Mouse (Mus musculus): ENCODE results near the gene Ran. TPM values are rescaled to one million over a fixed set of nuclear protein-coding genes. Genes with fewer than 3 reads are reported as not detected.
A peak's percentile ranks its signal among the peaks of the same experiment; 100 is the strongest.
"Not testable (repeated sequence)": the region's sequence is repeated elsewhere in the genome, so short reads cannot be mapped to it uniquely, and the experiment has no call there.

Ran gene
- 258 and 312 TPM in 2 replicates for total RNA-seq (2014; rRNA removed)
- 330 and 336 TPM in 2 replicates for polyA plus RNA-seq (2015; fragmentation: Nextera tagmentation; extraction: Ambion mirVana)

DNA sequence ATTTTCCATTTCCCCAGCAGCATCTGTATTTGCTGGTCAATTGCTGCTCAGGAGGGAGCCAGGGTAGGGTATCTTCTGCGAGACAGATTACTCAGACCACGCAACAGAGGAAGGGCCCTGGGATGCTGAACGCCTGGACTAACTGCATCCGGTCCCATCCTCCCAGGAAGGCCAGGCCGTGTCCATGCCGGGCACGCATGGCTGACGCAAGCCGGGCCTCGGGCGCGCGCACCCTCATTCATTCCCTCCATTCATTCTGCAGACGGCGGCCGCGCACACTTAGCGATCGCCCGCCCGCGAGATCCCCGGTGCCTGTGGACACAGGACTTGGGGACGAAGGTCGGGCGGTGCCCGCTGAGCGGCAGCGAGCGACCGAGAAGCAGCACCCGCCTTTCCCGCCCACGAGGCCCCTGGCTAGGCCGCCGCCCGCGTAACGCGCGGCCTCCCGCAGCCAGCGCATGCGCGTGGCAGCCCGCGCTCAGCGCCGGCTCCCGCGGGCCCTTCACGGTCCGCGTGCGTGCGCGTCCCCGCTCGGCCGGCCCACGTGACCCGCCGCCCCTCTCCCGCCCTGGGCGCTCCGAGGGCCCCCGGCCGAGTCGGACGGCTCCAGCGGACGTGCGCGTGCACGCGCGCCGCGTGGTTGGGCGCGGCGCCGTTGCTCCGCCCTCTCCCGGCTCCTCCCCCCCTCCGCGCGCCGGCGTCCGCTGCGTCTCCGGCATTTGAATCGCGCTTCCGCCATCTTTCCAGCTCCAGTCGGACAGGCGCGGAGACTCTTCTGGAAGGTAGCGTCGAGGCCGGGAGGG lies at the start of gene Ran:
Gene Ran, plus strand, starts transcription at position 573 of the 803 bp plus-strand sequence.
- peaks cover 11% of the 10 kb centered on the region for H3K4me1 ChIP-seq (ENCODE audit: insufficient read depth)
- H3K9ac ChIP-seq: peak within 1 kb of the TSS; percentile 82
- no peaks in the 10 kb centered on the region for H3K9me3 ChIP-seq (ENCODE audit: low read length)
- no peaks in the 10 kb centered on the region for H3K27me3 ChIP-seq (ENCODE audit: insufficient read depth, low read length)
- ATAC-seq: peak; percentile 95
- DNase-seq: peak; percentile 100
- WGBS: 2% methylated on average over 90 of the region's 102 CpGs
- H3K4me3 ChIP-seq (ENCODE audit: low read depth, low read length): peak within 1 kb of the TSS; percentile 66
- H3K4me2 ChIP-seq (ENCODE audit: low read depth): peak within 1 kb of the TSS; percentile 79
- peak within 1 kb of the TSS; percentile 98 for H3K27ac ChIP-seq (ENCODE audit: low read depth, low read length)
- peaks cover 14% of the 10 kb centered on the region for H3K36me3 ChIP-seq (ENCODE audit: insufficient read depth)
- TF ChIP-seq CTCF (IDR thresholded peaks at IDR 0.05; ENCODE audit: low read depth): no peak

DNA sequence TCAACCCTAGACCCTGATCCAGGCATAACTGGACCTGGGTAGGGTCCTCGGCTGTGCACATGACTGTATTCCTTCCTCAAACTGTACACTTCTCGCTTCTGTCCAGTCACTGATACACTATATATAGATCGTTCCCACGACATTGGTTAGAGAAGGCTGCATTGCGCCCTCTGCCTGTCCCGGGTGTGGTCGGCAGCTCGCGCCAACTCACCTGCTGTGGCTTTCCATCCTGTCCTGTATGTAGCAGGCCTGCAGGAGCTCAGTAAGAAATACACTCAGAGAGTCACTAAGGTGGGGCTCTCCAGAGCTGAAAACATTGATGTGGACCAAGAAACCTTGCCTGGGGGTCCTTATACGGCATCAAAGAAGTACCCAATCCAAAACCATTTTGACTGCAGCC lies 49.0 kb upstream of the Ran start:
- Histone ChIP-seq H3K4me3 (ENCODE audit: low read depth, low read length) (no peak overlapping the region), H3K9ac (no peak overlapping the region), H3K36me3 (ENCODE audit: insufficient read depth) (no peaks in the 10 kb centered on the region), H3K27ac (ENCODE audit: low read depth, low read length) (no peak overlapping the region), H3K4me1 (ENCODE audit: insufficient read depth) (no peaks in the 10 kb centered on the region), H3K27me3 (ENCODE audit: insufficient read depth, low read length) (no peaks in the 10 kb centered on the region), H3K9me3 (ENCODE audit: low read length) (no peaks in the 10 kb centered on the region), H3K4me2 (ENCODE audit: low read depth) (peak overlapping the region; percentile 21; the same call in 1 of the 2 replicates)
- no peak for ATAC-seq
- no peak for TF ChIP-seq CTCF (IDR thresholded peaks at IDR 0.05; ENCODE audit: low read depth)
- WGBS: 72% methylated on average over 10 of the region's 10 CpGs
- no peak for DNase-seq

GRCm38 (mm10) chr5:128971298-128971697 lies 48.6 kb upstream of the Ran start:
- DNase-seq: peak; percentile 91
- peak overlapping the region; percentile 21; the same call in 1 of the 2 replicates for H3K4me2 ChIP-seq (ENCODE audit: low read depth)

DNA sequence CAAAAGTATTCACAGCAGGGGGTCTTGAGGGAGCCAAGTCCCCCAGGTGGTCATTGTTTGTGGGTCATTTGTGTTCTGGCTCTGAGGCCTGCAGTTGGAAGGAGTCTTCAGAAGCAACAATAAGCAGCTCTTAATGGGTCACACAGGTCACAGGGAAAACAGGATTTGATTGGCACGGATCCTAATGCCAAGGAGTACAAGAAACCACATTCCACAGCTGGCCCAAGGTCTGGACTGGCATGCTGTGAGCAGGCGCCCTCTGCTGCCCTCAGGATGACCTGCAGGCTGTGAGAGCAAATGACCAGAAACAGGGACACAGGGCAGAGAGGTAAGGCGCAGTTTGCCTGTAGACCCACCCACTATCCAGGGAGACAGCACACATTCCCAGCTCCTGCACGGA lies 43.6 kb upstream of the Ran start:
- Histone ChIP-seq H3K9ac (no peak overlapping the region), H3K4me3 (ENCODE audit: low read depth, low read length) (no peak overlapping the region), H3K36me3 (ENCODE audit: insufficient read depth) (no peaks in the 10 kb centered on the region), H3K27me3 (ENCODE audit: insufficient read depth, low read length) (no peaks in the 10 kb centered on the region), H3K4me2 (ENCODE audit: low read depth) (no peak overlapping the region), H3K4me1 (ENCODE audit: insufficient read depth) (no peaks in the 10 kb centered on the region), H3K9me3 (ENCODE audit: low read length) (peaks cover 2% of the 10 kb centered on the region; the same call in 1 of the 2 replicates), H3K27ac (ENCODE audit: low read depth, low read length) (no peak overlapping the region)
- TF ChIP-seq CTCF (IDR thresholded peaks at IDR 0.05; ENCODE audit: low read depth): peak; percentile 67
- DNase-seq: peak; percentile 26
- 22% methylated on average over 4 of the region's 4 CpGs for WGBS
- ATAC-seq: no peak

More at GRCm38 (mm10) chr5:128971298-128971697, 48.6 kb upstream of the Ran start:
- 18% methylated on average over 14 of the region's 14 CpGs for WGBS
- Histone ChIP-seq H3K36me3 (ENCODE audit: insufficient read depth) (no peaks in the 10 kb centered on the region), H3K9ac (no peak overlapping the region), H3K27me3 (ENCODE audit: insufficient read depth, low read length) (no peaks in the 10 kb centered on the region), H3K4me1 (ENCODE audit: insufficient read depth) (no peaks in the 10 kb centered on the region), H3K4me3 (ENCODE audit: low read depth, low read length) (no peak overlapping the region), H3K27ac (ENCODE audit: low read depth, low read length) (no peak overlapping the region), H3K9me3 (ENCODE audit: low read length) (no peaks in the 10 kb centered on the region)
- peak; percentile 85 for TF ChIP-seq CTCF (IDR thresholded peaks at IDR 0.05; ENCODE audit: low read depth)
- peak; percentile 78 for ATAC-seq

DNA sequence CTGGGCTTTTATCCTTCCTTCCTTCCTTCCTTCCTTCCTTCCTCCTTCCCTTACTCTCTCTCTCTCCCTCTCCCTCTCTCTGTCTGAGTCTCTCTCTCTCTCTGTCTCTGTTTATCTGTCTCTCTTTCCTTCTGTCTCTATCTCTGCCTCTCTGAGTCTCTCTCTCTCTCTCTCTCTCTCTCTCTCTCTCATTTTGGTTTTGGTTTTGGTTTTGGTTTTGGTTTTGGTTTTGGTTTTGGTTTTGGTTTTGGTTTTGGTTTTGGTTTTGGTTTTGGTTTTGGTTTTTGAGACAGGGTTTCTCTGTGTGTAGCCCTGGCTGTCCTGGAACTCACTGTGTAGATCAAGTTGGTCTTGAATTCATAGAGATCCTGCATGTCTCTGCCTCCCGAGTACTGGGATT lies 42.4 kb upstream of the Ran start:
- H3K36me3 ChIP-seq (ENCODE audit: insufficient read depth); H3K27ac ChIP-seq (ENCODE audit: low read depth, low read length); H3K4me2 ChIP-seq (ENCODE audit: low read depth); H3K4me3 ChIP-seq (ENCODE audit: low read depth, low read length); H3K9me3 ChIP-seq (ENCODE audit: low read length); H3K4me1 ChIP-seq (ENCODE audit: insufficient read depth); H3K27me3 ChIP-seq (ENCODE audit: insufficient read depth, low read length); ATAC-seq; DNase-seq; H3K9ac ChIP-seq: not testable (repeated sequence)
- 82% methylated on average over 1 of the region's 1 CpGs for WGBS

DNA sequence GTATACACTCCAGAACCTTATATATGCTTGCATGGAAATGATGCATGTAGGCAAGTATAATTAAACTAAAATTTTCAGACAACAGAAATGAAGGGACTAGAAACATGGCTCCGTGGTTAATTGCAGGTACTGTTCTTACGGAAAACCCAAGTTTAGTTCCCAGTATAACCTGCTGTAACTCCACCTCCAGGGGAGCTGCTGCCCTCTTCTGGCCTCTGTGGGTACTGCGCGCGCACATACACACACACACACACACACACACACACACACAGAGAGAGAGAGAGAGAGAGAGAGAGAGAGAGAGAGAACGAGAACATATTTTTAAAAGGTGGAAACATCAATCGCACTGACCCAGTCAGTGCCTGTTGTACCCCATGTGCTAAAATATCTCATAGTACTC lies 40.9 kb upstream of the Ran start:
- Histone ChIP-seq H3K9ac (no peak overlapping the region), H3K4me3 (ENCODE audit: low read depth, low read length) (no peak overlapping the region), H3K9me3 (ENCODE audit: low read length) (peaks cover 2% of the 10 kb centered on the region; the same call in 1 of the 2 replicates), H3K27me3 (ENCODE audit: insufficient read depth, low read length) (no peaks in the 10 kb centered on the region), H3K4me2 (ENCODE audit: low read depth) (no peak overlapping the region), H3K4me1 (ENCODE audit: insufficient read depth) (no peaks in the 10 kb centered on the region), H3K36me3 (ENCODE audit: insufficient read depth) (no peaks in the 10 kb centered on the region), H3K27ac (ENCODE audit: low read depth, low read length) (no peak overlapping the region)
- DNase-seq (no peak), ATAC-seq (no peak)
- WGBS: 97% methylated on average over 7 of the region's 7 CpGs
- 0 out of 2 replicates have a peak, but pooled peaks have one; percentile 14 for TF ChIP-seq CTCF (IDR thresholded peaks at IDR 0.05; ENCODE audit: low read depth)

DNA sequence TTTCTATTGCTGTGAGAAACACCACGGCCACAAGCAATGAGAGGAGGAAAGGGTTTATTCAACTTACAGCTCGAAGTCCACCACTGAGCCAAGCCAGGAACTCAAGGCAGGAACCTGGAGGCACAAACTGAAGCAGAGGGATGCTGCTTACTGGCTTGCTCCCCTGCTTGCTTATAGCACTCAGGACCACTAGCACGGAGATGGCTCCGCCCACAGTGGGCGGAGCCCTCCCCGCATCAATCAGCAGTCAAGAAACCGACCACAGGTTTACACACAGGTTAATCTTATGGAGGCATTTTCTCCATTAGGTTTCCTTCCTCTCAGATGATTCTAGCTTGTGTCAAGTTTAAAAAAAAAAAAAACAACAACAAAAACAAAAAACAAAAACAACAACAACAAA lies 39.0 kb upstream of the Ran start:
- H3K4me1 ChIP-seq (ENCODE audit: insufficient read depth): no peaks in the 10 kb centered on the region
- peaks cover 9% of the 10 kb centered on the region for H3K36me3 ChIP-seq (ENCODE audit: insufficient read depth)
- 73% methylated on average over 7 of the region's 7 CpGs for WGBS
- no peak for TF ChIP-seq CTCF (IDR thresholded peaks at IDR 0.05; ENCODE audit: low read depth)
- H3K27ac ChIP-seq (ENCODE audit: low read depth, low read length): no peak overlapping the region
- H3K4me2 ChIP-seq (ENCODE audit: low read depth): no peak overlapping the region
- DNase-seq: no peak
- no peak for ATAC-seq
- H3K27me3 ChIP-seq (ENCODE audit: insufficient read depth, low read length): no peaks in the 10 kb centered on the region
- no peak overlapping the region for H3K9ac ChIP-seq
- no peak overlapping the region for H3K4me3 ChIP-seq (ENCODE audit: low read depth, low read length)
- H3K9me3 ChIP-seq (ENCODE audit: low read length): peaks cover 2% of the 10 kb centered on the region; the same call in 1 of the 2 replicates

All from forebrain, postnatal 0 days (tissue).